Mouse (Mus musculus) cerebellum, adult 8-10 months (tissue): ENCODE measurements at regions not wholly inside any gene's neighbourhood (a gene's known extent, or its start where the extent isn't known, plus 50 kb on each side); places are given as distances from the start of the nearest gene placed in this dataset.

ENCODE experiments used
- DNase-seq: peaks from one replicate; pipeline ENCODE4 v3.0.0; 2022

GRCm38 (mm10) chr5:45923907-45924594 is 66.6 kb upstream of the Lcorl start:
- no peak for DNase-seq
